Mouse (Mus musculus) stomach, postnatal 0 days (tissue): Measurements from ENCODE around the gene Fam198a.

ENCODE experiments used
- CTCF ChIP-seq: IDR thresholded peaks from 2 replicates; pipeline ENCODE4 v1.5.1; 2016; ENCODE audit warnings: antibody characterized with exemption, low read depth, mild to moderate bottlenecking, moderate library complexity
- EP300 ChIP-seq: optimal IDR thresholded peaks from 2 replicates; pipeline ENCODE3; 2016; ENCODE audit warnings: antibody characterized with exemption

GRCm38 (mm10) chr9:121997978-121998377 lies 47.2 kb downstream of the Fam198a start:
- no peak for TF ChIP-seq CTCF
- no peak for TF ChIP-seq EP300
